Mouse (Mus musculus) heart, postnatal 0 days (tissue): ENCODE results near the gene Scn4a. TPM values are rescaled to one million over a fixed set of nuclear protein-coding genes. Genes with fewer than 3 reads are reported as not detected.

Source experiments
- ATAC-seq: fragments of 200-750 bp; cut with Nextera tagmentation; 2 replicates; pipeline ENCODE4 v1.8.0; 2017; ENCODE audit warnings: low read depth, moderate number of reproducible peaks, moderate library complexity; ENCODE audit not compliant: insufficient read depth
- DNase-seq: peaks from one replicate; pipeline ENCODE4 v3.0.0-alpha.2; 2016; ENCODE audit warnings: low spot score
- H3K27ac ChIP-seq: fragments of 300-500 bp; sonication (generic); 2 replicates; pipeline ENCODE4 v1.5.1; 2014; ENCODE audit warnings: low read depth, mild to moderate bottlenecking
- H3K27me3 ChIP-seq: fragments of 300-500 bp; sonication (generic); 2 replicates; pipeline ENCODE4 v1.6.1; 2014; ENCODE audit warnings: low read length, mixed read lengths; ENCODE audit not compliant: control insufficient read depth, insufficient read depth
- H3K36me3 ChIP-seq: fragments of 300-500 bp; sonication (generic); replicated peaks from 2 replicates; pipeline ENCODE4 v1.6.1; 2014; ENCODE audit warnings: low read length, mixed read lengths; ENCODE audit not compliant: control insufficient read depth, insufficient read depth
- H3K4me1 ChIP-seq: fragments of 300-500 bp; sonication (generic); 2 replicates; pipeline ENCODE4 v1.6.1; 2014; ENCODE audit warnings: antibody characterized with exemption; ENCODE audit not compliant: control insufficient read depth, insufficient read depth
- H3K4me2 ChIP-seq: fragments of 300-500 bp; sonication (generic); 2 replicates; pipeline ENCODE4 v1.6.1; 2014; ENCODE audit warnings: low read depth, mild to moderate bottlenecking, low read length, moderate library complexity
- H3K4me3 ChIP-seq: fragments of 300-500 bp; sonication (generic); 2 replicates; pipeline ENCODE4 v1.5.1; 2014; ENCODE audit warnings: low read depth, low read length
- H3K9ac ChIP-seq: fragments of 300-500 bp; sonication (generic); replicated peaks from 2 replicates; pipeline ENCODE4 v1.6.1; 2014; ENCODE audit warnings: low read depth, low read length, mixed read lengths
- H3K9me3 ChIP-seq: fragments of 300-500 bp; sonication (generic); replicated peaks from 2 replicates; pipeline ENCODE4 v1.6.1; 2016; ENCODE audit warnings: low read length; ENCODE audit not compliant: control insufficient read depth
- CTCF ChIP-seq: IDR thresholded peaks from 2 replicates; pipeline ENCODE4 v1.5.1; 2016; ENCODE audit warnings: antibody characterized with exemption, control low read depth, low read depth
- EP300 ChIP-seq: IDR thresholded peaks from 2 replicates; pipeline ENCODE4 v1.6.1; 2016; ENCODE audit warnings: antibody characterized with exemption, low read depth
- WGBS: fragments of 180-500 bp; shearing (Covaris S2); extraction: QIAGEN DNeasy Blood & Tissue Kit; methylation state at CpG from one replicate; pipeline ENCODE4 v1.1.7; 2014; 5-methylcytosine and 5-hydroxymethylcytosine counted together
- polyA plus RNA-seq: library from polyadenylated mRNA; unstranded; fragments of >200 nt; fragmentation: Nextera tagmentation; extraction: Ambion mirVana; gene quantifications from 2 replicates; pipeline ENCODE4 v1.2.1, GENCODE M21; 2015
- total RNA-seq: library from RNA; depleted of rRNA; stranded (reverse); fragments of >200 nt; gene quantifications from 2 replicates; pipeline ENCODE4 v1.2.3, GENCODE M21; 2014; ENCODE audit warnings: low replicate concordance

Gene Scn4a
- total and polyA plus RNA-seq, 2 experiments from 2014 or later = 0.51 to 0.76 TPM

DNA sequence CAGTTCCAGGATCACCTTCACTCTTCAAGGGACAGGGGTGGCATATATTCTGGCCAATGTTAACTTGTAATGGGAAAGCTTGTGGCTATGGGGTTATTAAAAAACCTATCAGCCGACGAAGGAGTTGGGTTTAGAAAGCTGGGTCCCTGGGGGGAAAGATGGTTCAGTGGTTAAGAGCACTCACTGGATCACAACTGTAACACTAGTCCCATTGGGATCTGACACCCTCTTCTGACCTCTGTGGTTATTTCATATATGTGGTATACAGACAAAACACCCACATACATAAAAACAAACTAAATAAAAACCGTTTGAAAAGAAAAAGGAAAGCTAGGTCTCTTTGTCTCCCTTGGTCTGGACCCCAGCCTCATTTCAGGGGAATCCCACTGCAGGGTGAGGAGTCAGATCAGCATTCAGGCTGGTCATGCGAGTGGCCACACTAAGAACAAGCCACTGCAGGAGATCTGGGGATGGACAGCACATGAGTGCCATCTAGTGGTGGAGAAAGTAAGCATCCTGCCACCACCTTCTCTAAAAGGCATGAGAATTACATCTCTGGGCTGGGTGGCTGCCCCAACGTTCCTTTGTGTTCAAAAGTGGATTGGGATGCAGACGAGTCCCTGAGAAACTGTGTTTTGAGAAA, 38.6 kb upstream of the Scn4a start:
- Histone ChIP-seq H3K4me2 (no peak overlapping the region), H3K9ac (no peak overlapping the region), H3K27me3 (no peaks in the 10 kb centered on the region), H3K36me3 (0 out of 2 replicates have a peak, but pooled peaks cover 5% of the 10 kb centered on the region), H3K9me3 (no peaks in the 10 kb centered on the region), H3K27ac (no peak overlapping the region), H3K4me1 (peaks cover 3% of the 10 kb centered on the region; the same call in 1 of the 2 replicates), H3K4me3 (no peak overlapping the region)
- WGBS = 27% methylated on average over 6 of the region's 6 CpGs
- no peak for TF ChIP-seq EP300
- TF ChIP-seq CTCF = peak; percentile 97
- ATAC-seq (peak; percentile 81), DNase-seq (peak; percentile 82)

DNA sequence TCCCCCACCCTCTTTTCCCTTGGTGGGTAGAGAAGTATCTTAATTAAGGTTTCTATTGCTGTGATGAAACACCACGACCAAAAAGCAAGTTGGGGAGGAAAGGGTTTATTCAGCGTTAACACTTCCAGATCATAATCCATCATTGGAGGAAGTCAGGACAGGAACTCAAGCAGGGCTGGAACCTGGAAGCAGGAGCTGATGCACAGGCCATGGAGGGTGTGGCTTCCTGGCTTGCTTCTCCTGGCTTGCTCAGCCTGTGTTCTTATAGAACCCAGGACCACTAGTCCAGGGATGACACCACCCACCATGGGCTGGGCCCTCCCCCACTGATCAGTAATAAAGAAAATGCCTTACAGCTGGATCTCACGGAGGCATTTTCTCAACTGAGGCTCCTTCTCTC, 37.7 kb upstream of the Scn4a start:
- TF ChIP-seq CTCF (no peak), EP300 (no peak)
- no peak overlapping the region for H3K27ac ChIP-seq
- no peak overlapping the region for H3K4me2 ChIP-seq
- H3K36me3 ChIP-seq = no peaks in the 10 kb centered on the region
- H3K9me3 ChIP-seq = no peaks in the 10 kb centered on the region
- no peak overlapping the region for H3K9ac ChIP-seq
- WGBS = 39% methylated on average over 3 of the region's 3 CpGs
- no peaks in the 10 kb centered on the region for H3K27me3 ChIP-seq
- DNase-seq (no peak), ATAC-seq (no peak)
- no peak overlapping the region for H3K4me3 ChIP-seq
- H3K4me1 ChIP-seq = peaks cover 3% of the 10 kb centered on the region; the same call in 1 of the 2 replicates

DNA sequence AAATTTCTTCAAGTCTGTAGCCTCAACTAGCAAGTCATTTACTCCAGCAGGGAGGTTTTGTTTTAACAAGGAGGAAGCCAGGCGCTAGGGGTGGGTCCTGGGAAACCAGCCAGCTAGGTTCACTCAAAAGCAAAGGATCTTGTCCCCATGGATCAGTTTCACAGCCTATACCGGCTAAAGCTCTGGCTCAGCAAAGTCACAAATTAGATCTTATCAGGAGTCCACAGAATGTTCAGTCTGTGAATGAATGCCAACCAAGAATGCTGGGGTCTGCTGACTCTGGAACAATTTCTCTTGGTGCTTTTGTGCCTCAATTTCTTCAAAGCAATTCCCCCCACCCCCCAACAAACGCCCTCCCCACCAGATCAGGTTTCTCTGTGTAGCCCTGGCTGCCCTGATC, 36.5 kb upstream of the Scn4a start:
- H3K27me3 ChIP-seq = no peaks in the 10 kb centered on the region
- no peak overlapping the region for H3K4me2 ChIP-seq
- no peak overlapping the region for H3K4me3 ChIP-seq
- no peaks in the 10 kb centered on the region for H3K36me3 ChIP-seq
- no peak overlapping the region for H3K9ac ChIP-seq
- H3K27ac ChIP-seq = peak overlapping the region; percentile 32
- H3K4me1 ChIP-seq = peaks cover 3% of the 10 kb centered on the region; the same call in 1 of the 2 replicates
- peak; percentile 11 for DNase-seq
- WGBS = 20% methylated on average over 3 of the region's 3 CpGs
- no peaks in the 10 kb centered on the region for H3K9me3 ChIP-seq
- TF ChIP-seq EP300 = no peak
- no peak for TF ChIP-seq CTCF
- no peak for ATAC-seq

DNA sequence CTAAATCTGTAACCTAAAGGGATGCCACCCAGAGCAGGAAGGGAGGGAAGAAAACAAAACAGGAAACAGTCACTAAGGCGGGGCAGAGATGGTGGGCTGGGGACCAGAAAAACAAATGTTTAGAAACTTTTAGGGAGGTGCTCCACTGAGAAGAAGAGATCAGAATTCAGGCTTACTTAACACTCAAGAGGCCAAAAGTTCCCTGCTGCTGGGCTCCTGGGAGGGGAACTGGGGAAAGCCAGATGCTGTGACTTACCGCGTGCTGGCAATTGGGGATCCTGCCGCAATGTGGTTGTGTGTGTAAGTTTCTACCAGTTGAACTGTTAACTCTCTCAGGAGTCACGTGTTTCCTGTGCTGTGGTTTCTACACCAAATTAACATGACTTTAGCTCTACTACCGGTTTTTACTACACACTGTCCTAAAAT, 34.7 kb upstream of the Scn4a start, which contains the start of gene Icam2:
TSS of gene Icam2 (minus strand) at position 285 of the 426 bp plus-strand sequence.
- H3K9ac ChIP-seq = no peak within 1 kb of the TSS
- peak within 1 kb of the TSS; percentile 17; the same call in 1 of the 2 replicates for H3K4me3 ChIP-seq
- H3K4me1 ChIP-seq = peaks cover 9% of the 10 kb centered on the region
- no peaks in the 10 kb centered on the region for H3K9me3 ChIP-seq
- no peak for DNase-seq
- peak within 1 kb of the TSS; percentile 15; the same call in 1 of the 2 replicates for H3K4me2 ChIP-seq
- no peak for TF ChIP-seq CTCF
- H3K36me3 ChIP-seq = no peaks in the 10 kb centered on the region
- H3K27ac ChIP-seq = peak within 1 kb of the TSS; percentile 75
- ATAC-seq = no peak
- H3K27me3 ChIP-seq = no peaks in the 10 kb centered on the region
- 51% methylated on average over 6 of the region's 6 CpGs for WGBS

DNA sequence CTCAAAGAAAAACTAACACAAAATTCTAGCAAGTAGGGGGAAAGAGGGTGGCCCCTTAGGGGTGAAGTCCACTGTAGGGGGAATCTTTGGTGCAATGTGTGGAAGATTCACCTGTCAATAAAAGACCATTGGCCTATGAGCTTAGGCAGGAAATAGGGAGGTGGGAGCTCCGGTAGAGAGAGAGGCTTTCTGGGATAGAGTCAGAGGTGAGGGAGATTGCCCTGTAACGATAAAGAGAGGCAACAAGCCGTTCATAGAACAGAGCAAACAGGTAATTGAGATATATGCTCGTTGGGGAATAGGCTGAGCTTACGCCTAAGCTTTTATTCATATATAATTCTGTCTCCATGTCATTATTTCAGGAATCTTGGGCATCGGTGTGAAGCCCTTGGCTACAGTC, 33.9 kb upstream of the Scn4a start:
- peak overlapping the region; percentile 17; the same call in 1 of the 2 replicates for H3K4me3 ChIP-seq
- H3K9me3 ChIP-seq = no peaks in the 10 kb centered on the region
- H3K27me3 ChIP-seq = no peaks in the 10 kb centered on the region
- peak overlapping the region; percentile 15; the same call in 1 of the 2 replicates for H3K4me2 ChIP-seq
- no peak overlapping the region for H3K9ac ChIP-seq
- DNase-seq (no peak), ATAC-seq (no peak)
- 56% methylated on average over 6 of the region's 6 CpGs for WGBS
- no peak for TF ChIP-seq CTCF
- no peak for TF ChIP-seq EP300
- H3K36me3 ChIP-seq = no peaks in the 10 kb centered on the region
- peak overlapping the region; percentile 75; the same call in 1 of the 2 replicates for H3K27ac ChIP-seq
- peaks cover 9% of the 10 kb centered on the region for H3K4me1 ChIP-seq
